ENCODE assay signal across 14 mouse cellular contexts in the genomic region with DNA sequence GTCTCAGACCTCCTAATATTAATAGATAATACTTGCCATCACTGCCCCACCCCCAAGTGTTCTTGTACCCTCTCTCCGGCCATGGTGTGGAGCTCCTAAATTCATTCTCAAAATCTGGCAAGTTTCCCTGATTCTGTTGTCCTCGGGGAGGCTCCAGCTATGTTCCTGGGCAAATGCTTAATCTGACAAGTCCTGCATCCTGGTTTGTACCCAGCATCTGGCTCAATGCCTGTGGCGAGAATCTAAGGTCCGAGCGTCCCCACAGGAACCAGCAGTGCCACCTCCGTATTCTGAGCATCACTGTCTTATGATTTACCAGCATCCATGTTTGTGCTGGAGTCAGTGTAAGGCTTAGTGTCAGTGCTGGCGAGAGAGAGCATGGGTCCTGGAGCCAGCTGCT.
A peak's percentile ranks its signal among the peaks of the same experiment; 100 is the strongest.
DNase-seq lines count a peak whose midpoint lies in the region.
"Had no signal": no experiment of that assay in that cellular context is flagged by ENCODE, and none has a peak within 500 bp of the region (broad histone marks: within the 10 kb centered on the region; RNA-seq: fewer than 3 reads in every experiment).

No protein-coding gene starts in this region.

- peak; percentile 3 for DNase-seq in adrenal gland, postnatal 14 days
- DNase-seq in adrenal gland, postnatal 36 days = no peak
- peak; percentile 55 for DNase-seq in cerebellum, adult 9-11 months
- DNase-seq in cerebellum, postnatal 36 days = no peak
- DNase-seq in Muller cell, postnatal 12 days (ENCODE audit: inconsistent ontology term) = peak; percentile 87
- peak; percentile 47 for DNase-seq in brain, adult 2 months (ENCODE audit: low read depth, low spot score)
- DNase-seq in layer of hippocampus, adult 11-12 months (ENCODE audit: low spot score) = no peak
- DNase-seq in thymus, postnatal 25 days = no peak
- DNase-seq: adrenal gland, adult 2 months; adrenal gland, postnatal 10 days; B cell, adult 2 months; cerebellum, adult 11-12 months; cerebellum, adult 8-10 months; cerebellum, postnatal 14 days had no signal

Comparison
In these comparisons a context has a peak if more than half of its experiments do, and no peak if none do; other contexts are left out.
1. DNase-seq: peak in adrenal gland, postnatal 14 days (single experiment), cerebellum, adult 9-11 months (single experiment), Muller cell, postnatal 12 days (single experiment) and brain, adult 2 months (single experiment); none in adrenal gland, postnatal 36 days (0 of 2), cerebellum, postnatal 36 days (0 of 2), layer of hippocampus, adult 11-12 months (single experiment) and thymus, postnatal 25 days (single experiment).